Mouse (Mus musculus) urinary bladder, postnatal 36 days (tissue): ENCODE results near the gene Fam24a.

ENCODE experiments used
- DNase-seq, 2 experiments: peaks; one replicate each; pipeline ENCODE4 v3.0.0; 2022; ENCODE audit warnings: low spot score in 2 of 2, mixed read lengths in 1 of 2

The Fam24a gene

DNA sequence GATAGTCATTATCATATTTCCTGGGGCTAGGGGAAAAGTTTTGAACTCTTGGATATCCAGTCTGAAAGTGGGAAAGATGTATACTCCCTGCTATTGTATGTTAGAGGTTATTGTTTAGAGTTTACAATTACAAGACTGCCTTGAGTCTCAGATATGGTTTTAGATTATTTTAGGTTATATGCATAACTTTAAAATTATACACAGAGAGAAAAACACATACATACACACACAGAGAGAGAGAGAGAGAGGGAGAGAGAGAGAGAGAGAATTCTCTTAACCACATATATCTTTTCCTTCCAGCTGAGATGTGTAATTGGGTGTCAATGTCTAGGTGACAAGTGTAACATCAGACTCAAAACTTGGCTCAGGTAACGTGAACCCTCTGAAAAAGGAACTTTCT, at the start of gene Fam24a:
Fam24a (plus strand) TSS at position 301 of the 400 bp plus-strand sequence.
- no peak for DNase-seq

DNA sequence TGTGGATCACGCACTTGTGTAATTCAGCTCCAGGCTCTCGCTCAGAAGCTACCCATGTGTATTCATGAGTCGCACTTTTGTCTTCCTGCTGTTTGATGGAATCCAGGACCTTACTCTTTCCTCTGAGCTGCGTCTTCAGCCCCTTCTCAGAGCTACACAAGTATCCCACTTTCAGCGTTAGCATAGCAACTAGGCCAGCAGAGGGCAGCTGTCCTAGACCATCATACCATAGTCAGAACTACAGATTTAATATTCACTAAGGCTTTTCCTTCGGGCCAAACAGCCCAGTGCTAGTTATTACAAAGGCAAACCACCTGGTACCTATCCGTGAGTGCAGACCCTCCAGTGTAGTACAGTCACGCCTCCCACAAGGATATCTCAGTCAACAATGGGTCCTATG, 36.5 kb upstream of the Fam24a start:
- DNase-seq = no peak

DNA sequence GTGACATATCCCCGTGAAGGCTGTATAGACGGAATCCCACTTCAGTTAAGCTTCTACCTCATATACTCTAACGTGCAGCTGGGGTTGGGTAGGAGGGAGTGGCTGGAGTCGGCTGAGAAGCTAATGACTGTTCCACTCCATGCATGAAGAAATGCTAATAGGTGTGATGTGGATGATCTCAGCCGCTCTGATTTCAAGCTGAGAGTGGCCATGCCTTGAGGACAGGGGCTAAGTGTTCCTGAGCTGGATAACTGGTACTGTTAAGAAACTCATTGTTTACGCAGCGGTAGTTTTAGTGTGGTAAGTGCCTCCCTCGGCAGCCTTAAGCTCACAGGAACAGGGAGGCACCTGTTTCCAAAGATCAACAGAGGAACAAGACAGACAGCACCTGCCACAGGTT, 30.3 kb upstream of the Fam24a start:
- no peak for DNase-seq

DNA sequence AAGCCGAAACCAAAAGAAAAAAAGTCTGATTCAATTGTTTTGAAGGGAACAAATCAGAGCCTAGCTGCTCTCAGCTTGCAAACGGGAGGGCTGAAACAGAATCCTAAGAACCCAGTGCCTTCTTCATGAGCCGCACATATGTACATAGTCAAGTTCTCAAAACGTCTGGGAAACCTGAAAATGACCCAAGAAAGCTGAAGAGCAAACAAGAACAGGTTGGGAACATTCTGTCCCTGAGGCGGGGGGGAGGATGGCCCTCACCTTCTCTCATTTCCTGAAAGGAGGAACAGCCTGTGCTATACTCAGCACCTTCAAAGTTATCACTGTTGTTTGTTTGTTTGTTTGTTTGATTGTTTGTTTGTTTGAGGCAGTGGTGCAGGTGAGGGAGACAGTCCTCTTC, 26.9 kb upstream of the Fam24a start:
- DNase-seq = no peak

DNA sequence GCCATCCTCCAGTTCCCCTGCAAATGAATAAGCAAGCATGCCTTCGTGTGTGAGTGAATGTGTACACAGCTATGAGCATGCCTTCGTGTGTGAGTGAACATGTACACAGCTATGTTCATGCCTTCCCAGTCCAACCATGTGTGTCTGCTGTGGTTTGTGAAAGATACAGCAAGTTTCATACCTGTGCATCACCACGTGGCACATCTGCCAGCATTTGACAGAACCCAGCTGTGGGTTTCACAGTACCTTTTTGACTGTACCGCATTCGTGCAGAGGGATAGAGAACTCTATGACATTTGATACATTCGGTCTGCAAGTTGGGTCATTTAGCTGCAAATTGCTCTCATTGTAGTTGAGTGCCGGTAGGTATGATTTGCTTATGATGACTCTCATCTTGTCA, 19.2 kb upstream of the Fam24a start:
- no peak for DNase-seq

DNA sequence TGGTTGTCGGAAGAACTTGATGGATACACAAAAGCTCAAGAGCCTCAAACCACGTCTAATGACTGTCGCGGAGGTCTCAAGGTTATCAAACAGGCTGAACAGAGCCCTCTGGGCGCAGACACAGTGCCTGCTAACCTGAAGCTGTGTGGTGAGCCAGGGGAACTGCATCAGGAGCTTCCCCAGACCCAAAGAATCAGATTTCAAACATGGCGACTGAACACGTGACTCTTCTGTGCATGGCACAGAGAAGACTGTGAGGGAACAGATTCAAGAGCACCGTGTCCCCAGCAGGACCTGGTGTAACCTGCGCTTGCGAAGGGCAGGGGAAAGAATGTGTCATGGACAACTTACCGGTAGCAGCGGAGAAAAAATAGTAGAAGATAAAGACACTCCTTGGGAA, 16.1 kb upstream of the Fam24a start:
- no peak for DNase-seq

DNA sequence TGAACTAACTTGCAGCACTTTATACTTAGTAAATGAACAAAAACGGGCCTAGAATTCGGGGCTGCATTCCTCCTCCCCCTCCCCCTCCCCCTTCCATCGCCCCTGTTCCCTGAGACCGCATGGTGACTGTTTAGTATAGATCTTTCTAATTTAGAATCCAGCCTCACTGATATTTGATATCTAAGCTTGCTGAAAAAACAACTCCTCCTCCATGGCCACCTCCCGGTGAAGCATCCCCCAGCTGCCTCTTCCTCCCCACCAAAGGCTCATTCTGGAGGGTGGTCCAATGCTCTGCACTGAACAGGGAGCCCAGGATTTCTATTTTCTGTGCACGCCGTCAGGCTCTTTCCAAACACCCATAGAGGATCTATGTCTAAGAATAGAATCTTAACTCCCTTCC, 15.3 kb upstream of the Fam24a start:
- DNase-seq = no peak

DNA sequence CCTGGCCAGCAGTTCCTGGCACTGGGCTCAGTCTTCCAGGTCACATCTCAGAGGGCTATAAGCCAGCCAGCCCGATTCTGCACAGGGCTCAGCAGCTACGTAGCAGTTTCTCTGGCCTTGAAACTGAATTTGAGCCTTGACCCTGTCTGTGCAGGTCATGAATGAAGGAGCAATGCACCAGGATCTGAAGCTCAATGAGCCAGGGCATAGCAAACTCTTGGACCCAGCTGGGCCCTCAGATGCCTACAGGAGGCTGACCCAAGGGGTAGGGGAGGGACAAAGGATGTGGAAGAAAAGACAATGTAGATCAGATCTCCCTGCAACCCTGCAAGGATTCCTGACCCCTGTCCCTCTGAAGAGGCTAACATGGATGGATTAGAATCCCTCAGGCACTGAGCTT, 11.5 kb upstream of the Fam24a start, which contains the start of gene Cuzd1:
Cuzd1 (minus strand) TSS at position 101 of the 400 bp plus-strand sequence.
- DNase-seq = no peak

DNA sequence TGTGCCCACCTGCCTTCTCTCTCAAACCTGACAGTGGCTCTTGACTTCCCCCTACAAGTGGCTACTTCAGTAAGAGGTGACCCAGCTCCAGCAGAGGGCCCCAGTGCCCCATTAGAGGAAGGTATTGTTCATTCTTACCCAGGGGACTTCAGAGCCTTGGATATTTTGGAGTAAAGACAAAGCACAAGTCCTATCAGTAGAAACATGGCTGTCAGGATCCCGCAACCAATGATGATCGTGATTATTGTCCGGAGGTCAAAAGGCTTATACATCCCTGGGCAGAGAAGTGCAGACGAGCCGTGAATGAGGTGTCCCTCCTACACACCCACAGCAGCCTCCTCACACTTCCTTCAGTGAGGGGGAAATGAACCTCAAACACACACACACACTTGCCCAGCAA, 6.6 kb upstream of the Fam24a start:
- DNase-seq = no peak

DNA sequence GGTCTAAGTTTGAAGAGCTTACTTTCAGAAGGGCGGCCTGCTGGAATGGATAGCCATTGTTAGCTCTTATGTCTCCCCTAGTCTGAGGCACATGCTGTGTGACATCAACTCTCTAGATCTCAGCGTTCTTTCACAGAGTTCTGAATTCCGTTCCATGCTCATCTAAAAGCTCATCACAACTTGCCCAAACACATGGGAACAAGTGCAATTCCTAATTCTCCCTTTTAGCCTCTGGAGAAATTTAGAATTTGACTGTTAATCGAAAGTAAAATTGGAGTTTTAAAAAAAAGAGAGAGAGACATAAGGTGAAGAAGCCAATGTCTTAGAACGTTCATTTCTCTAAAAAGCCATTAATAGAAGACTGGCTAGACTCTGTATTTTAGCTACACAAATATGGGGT, 4.2 kb upstream of the Fam24a start, which contains the start of gene Fam24b:
Fam24b (minus strand) TSS at position 101 of the 400 bp plus-strand sequence.
- DNase-seq = no peak

DNA sequence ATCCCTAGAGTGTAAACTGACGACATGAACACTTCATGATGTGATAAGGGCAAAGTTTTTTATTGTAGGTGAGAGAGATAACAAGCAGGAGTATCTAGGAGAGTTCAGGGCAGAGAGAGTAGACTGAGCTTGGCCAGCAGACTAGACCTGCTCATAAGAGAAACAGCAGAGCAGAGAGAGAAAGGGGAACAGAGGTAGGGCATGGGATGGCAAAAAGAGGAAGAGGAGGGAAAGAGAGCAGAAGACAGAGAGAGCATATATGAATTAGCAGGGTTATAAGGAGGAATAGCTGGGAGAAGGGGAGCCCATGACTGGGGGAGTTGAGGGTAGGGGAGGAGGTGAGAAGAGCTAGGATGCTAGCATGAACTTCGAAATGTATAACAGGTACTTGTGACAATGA, 2.0 kb upstream of the Fam24a start:
- DNase-seq = no peak

DNA sequence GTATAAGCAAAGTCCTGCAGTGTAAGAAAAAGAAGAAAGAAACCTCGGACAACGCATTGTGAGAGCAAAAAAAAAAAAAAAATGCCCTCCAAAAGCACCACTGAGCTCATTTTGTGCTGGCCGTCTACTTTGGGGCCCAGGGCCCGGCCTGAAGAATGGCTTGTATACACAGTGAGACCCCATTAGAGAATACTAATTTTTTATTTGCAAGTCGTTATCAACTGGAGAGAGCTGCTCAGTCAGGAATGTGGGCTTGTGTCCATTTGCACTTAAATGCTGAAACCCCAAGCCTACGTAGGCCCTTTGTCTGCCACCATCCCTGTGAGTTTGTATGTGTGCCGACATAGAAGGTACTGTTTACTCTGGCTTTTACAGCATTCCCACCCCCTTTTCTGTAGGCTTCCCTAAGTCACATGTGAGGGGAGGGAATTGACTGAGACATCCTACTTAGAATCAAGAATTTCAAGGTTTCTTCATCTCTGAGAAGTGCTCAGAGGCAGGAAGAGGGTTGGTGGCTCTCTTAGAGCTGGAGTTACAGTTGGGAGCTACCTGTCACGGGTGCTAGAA, 3.9 kb downstream of the Fam24a start:
- no peak for DNase-seq

DNA sequence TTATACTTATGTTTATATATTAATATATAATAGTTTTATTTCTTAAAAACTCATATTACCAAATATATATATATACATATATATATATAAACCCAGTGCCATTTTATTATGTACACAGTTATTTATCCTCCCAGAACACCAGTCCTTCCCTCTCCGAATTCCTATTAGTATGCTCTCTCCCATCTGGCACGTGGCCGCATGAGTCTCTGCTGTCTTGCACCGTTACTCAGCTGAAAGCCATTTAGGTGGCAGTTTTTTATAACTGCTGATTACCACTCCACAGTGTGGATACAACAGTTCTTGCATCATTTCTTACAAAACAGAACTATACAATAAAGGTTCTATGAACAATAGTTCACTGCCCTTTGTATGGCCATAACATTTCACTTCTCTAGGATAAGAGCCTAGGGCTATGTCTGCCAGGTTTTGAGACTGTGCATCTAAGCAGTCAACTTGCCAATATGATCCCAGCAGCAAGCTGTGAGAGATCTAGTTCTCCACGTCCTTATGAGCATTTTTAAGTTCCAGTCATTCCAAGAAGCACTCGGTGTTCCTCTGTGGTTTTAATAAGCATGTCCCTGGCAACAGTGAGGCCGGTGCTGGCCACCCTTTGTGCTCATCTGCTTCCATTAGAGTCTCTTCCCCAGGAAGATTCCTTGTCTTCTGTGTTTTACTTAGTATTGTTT, 12.3 kb downstream of the Fam24a start:
- no peak for DNase-seq

DNA sequence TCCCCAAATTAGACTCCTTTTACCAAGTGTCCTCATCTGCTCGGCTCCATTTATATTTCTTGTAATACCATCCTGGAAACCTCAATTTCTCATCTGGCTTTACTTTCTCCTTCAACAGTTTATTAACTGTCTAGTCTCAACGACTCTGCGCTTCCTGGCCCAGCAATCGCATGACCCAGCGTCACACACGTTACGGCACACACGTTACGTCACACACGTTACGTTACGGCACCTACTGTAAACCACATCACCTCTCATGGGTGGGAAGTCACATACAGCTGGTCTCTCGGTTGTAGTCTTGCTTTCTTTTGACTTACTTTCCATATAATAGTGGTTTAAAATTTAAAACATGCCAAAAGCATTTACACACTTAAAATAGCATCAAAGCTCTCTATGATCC, 22.4 kb downstream of the Fam24a start:
- no peak for DNase-seq

DNA sequence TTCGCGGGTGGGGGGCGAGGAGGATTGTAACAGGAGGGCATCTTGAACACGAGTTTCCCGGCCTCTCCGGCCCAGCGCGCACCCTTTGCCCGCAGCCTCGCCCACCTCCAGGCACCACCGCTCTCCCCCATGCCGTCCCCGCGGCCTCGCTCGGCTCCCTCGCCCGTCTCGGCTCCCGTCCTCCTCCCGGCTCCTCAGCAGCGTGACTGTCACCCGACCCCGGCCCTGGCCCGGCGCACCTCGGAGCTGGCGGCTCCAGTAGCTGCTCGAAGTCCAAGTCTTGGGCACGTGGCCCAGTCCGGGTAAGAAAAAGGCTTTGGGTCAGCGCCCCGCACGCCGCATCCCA, 28.6 kb downstream of the Fam24a start:
- no peak for DNase-seq

DNA sequence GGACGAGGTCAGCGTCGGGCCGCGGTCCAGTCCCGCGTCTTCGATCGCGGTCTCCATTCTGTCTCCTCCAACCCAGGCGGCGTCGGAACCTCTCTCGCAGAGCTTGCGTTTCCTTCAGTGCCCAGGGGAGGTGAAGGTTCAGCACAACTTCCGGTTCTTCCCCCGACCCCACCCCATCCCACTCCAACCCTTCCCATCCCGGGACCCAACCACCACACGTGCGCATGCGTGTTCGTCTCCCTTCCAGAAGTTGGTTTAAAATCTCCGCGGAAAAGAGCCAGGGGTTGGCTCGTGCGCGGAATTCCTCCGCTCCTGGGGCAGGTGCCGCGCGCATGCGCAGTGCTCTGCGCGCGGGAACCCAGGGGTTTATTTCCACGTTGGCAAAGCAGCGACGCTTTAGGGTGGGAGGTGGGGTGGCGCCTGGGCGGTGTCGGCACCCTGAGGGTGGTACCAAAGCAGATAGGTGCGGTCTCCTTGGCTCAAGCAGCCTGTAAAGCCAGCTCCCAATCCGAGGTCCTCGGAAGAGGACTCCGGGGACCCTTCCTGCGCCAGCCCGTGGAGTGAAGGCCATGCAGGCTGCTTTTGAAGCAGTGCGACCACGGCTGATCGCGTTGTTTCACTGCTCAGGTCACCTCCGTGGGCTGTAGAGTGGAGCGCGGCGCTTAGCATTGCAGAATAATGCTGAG, 29.1 kb downstream of the Fam24a start, which contains the start of gene 2310057M21Rik:
2310057M21Rik (minus strand) TSS at position 145 of the 686 bp plus-strand sequence.
- peak; percentile 85 to 93 for DNase-seq

DNA sequence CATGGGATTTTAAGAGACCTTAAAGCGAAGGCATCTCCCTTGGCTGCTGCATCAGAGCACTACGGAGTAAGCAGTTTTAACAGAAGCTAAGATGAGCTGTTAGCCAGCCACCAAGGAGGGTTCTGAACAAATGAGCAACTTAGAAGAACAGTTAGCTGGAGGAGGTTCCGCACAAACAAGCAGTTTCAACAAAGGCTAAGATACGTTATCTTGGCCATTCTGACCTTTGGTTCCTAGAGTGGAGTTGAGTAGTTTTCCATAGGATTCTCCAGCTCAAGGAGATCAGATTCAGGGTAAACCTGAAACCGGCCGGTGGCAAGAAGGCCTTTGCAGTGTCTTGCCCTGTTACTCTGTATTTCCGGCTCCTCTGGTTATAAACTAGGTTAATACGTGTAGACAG, 30.5 kb downstream of the Fam24a start:
- no peak for DNase-seq

DNA sequence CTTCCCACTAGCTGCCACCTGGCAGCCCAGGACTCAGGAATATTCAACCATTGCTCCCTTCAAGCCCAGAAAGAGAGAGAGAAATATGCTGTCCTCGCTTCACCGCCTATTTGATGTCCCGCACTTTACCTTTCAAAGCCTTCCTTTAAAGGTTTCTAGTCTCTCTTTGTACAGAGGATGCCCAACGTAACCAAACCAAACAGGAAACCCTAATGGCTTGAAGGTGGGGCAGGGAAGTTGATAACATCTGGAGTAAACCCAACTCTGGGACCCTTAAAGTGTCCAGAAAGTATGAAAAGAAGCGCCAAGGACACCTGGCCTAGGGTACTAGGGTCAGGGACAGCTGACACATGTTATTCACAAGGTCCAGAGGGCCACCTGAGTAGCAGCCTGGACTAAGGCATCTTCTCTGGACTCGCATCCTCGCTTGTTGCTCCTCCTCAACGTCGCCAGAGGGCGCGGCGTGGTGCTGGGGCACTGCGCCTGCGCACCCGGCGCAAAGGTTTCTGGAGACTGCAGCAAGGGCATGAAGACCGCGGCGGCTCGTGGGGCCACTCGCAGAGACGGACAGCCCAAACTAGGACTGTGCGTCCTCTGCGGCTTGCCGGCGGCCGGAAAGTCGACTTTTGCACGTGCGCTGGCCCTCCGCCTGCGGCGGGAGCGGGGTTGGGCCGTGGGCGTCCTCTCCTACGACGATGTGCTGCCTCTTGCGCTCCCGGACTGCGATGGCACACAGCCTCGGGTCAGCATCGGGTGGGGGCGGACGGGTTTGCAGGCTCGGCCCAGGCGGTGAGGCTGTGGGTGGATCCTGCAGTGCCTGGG, 37.2 kb downstream of the Fam24a start, which contains the start of gene Pstk:
Pstk (plus strand) TSS at position 494 of the 822 bp plus-strand sequence.
- peak; percentile 85 to 87 for DNase-seq

DNA sequence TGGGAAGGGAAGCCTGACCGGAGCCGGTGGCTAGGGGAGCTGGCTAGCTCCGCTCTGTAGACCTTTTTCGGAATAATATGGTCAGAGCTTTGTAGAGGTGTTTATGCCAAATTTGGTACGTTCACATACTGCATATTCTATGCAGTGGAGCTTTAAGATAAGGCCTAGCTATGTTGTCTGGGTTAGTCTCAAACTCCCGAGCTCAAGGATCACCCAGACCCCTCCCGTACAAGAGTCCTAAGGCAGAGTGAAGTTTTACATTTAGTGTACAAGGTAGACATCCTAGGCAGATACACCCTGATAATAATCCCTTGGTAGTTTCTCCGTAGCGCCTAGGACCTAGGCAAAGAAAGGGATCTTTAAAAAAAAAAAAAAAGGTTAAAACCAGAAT, 37.8 kb downstream of the Fam24a start:
- DNase-seq = no peak

DNA sequence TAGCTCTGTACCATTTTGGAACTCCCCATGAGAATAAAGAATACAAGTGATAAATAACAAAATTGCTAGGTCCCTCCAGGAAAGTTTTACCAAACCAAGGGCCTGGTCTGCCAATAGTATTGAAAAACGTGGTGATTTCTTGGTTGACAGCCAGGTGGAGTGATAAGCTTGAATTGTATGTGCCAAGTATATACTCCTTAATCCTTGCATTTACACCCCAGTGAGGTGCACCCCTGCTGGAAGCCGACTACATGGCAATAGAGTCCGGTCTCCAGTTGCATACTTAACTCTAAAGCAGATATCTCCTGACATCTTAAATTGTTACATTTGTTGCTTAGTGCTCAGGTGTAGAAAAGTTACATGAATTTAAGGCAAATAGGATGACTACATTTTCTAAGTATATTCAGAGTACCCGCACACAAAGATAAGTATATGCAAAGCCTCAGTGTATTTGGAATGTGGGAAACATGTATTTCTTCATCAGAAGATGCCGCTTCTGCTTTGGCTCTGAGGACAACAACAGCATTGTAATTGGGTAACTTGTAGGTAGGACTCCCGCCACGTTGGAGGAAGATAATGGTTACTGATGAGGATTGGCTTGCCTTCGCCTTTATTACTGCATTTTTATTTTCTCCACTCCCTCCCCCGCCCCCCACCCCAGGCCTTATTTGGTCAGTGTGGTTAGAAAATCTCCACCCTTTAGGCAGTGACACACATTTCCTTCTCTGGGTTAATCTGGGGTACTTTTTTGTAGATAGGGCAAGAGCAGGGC, 38.4 kb downstream of the Fam24a start:
- DNase-seq = no peak
